Mouse (Mus musculus): Measurements from ENCODE around the gene Gm49776. TPM values are rescaled to one million over a fixed set of nuclear protein-coding genes. Genes with fewer than 3 reads are reported as not detected.

Gm49776 gene
- polyA plus RNA-seq, 1 experiment, result not detected

DNA sequence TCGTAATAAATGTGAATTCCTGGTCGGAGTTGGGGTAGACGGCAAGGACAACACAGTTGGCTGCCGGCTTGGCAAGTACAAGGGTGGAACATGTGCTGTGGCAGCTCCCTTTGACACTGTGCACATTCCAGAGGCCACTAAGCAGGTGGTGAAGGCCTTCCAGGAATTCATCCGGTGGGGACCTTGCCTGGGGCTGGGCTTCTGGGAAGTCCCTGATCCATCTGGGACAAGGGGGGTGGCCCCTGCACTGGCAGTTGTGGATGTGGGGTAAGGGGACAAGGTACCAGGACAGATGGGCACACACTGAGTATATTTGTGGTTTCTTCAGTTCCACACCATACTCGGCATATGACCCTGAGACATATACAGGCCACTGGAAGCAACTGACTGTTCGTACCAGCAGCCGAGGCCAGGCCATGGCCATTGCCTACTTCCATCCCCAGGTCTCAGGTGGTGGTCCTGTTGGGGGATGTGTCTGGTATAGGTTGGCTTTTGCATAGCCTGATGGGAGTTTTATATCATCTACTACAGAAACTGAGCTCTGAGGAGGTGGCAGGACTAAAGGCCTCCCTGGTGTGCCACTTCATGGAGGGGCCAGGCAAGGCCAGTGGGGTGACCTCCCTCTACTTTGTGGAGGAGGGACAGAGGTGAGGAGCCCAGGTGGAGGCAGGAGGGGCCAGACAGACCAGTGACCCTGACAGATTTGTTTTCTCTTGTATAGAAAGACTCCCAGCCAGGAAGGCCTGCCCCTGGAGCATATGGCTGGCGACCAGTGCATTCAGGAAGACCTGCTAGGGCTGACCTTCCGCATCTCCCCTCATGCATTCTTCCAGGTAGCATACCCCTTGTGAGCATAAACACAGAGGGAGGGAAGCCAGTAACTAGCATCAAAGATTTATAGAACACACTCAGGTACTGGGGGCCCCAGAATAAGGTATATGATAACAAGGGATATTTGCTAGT, 7.0 kb downstream of the Gm49776 start:
- TF ChIP-seq GATA1 (IDR thresholded peaks at IDR 0.05; ENCODE audit: low read length), result no peak
- TF ChIP-seq TAL1 (IDR thresholded peaks at IDR 0.05; ENCODE audit: low read length), result no peak
- Histone ChIP-seq H3K4me1 (ENCODE audit: control insufficient read depth) (peaks cover 63% of the 10 kb centered on the region), H3K27me3 (ENCODE audit: control insufficient read depth) (no peaks in the 10 kb centered on the region), H3K36me3 (ENCODE audit: control insufficient read depth) (peaks cover 80% of the 10 kb centered on the region), H3K4me3 (replicated peaks) (peak overlapping the region; percentile 79), H3K9me3 (ENCODE audit: control insufficient read depth, low read length) (no peaks in the 10 kb centered on the region)

- Histone ChIP-seq H3K36me3 (ENCODE audit: control insufficient read depth) (peaks cover 80% of the 10 kb centered on the region), H3K27me3 (ENCODE audit: control insufficient read depth) (no peaks in the 10 kb centered on the region), H3K4me1 (ENCODE audit: control insufficient read depth) (peaks cover 67% of the 10 kb centered on the region), H3K9me3 (ENCODE audit: control insufficient read depth, low read length) (no peaks in the 10 kb centered on the region), H3K4me3 (replicated peaks) (peak overlapping the region; percentile 79)
- TF ChIP-seq GATA1 (IDR thresholded peaks at IDR 0.05; ENCODE audit: low read length) (no peak), TAL1 (IDR thresholded peaks at IDR 0.05; ENCODE audit: low read length) (no peak)
Measured at GRCm38 (mm10) chr16:18250231-18250630, 7.9 kb downstream of the Gm49776 start.

- H3K9me3 ChIP-seq (ENCODE audit: control insufficient read depth, low read length), result no peaks in the 10 kb centered on the region
- no peaks in the 10 kb centered on the region for H3K27me3 ChIP-seq (ENCODE audit: control insufficient read depth)
- peaks cover 69% of the 10 kb centered on the region for H3K4me1 ChIP-seq (ENCODE audit: control insufficient read depth)
- TF ChIP-seq GATA1 (IDR thresholded peaks at IDR 0.05; ENCODE audit: low read length) (no peak), TAL1 (IDR thresholded peaks at IDR 0.05; ENCODE audit: low read length) (no peak)
- H3K4me3 ChIP-seq (replicated peaks), result peak overlapping the region; percentile 79
- peaks cover 80% of the 10 kb centered on the region for H3K36me3 ChIP-seq (ENCODE audit: control insufficient read depth)
Measured at GRCm38 (mm10) chr16:18249364-18249967, 8.7 kb downstream of the Gm49776 start.

DNA sequence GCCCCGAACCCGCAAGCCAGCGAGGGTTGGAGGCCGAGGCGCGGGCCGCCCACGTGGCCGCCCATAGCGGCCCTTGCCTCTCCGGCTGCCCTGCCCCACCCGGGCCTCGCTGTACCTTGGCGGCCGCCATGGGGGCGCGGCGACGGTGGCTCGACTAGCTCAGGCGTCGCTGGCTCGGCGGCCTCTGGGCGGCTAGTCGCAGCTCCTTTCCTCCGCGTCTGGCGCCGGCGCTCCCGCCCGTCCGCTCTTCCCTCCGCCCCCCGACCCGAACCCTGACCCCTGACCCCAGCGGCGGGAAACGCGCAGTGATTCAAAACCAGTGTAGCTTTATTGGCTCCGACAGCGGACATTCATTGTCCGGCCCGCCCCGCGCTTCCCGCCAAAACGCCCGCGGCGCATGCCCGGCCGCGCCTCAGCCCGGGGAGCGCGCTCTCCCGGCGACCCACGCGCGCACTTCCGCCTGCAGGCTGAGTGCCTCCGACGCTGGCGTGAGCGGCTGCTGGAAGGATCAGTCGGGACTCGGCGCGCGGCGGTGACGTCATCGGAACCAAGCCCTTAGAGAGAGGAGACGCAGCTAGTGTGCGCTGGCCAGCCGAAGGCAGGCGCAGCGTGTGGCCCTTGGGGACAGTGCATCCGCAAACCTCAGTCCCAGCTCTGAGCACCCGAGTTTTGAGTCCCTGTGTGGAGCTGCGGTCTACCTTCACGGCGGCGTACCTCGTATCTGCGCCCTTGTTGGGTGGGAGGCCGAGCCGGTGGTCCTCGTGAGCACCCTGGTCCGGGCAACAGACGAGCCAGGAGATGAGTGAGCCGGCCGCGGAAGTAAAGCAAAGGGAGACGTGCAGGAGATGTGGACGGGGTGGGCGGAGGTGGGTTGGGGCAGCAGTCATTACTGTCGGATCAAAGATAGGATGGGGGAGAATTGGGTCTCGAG, 9.4 kb downstream of the Gm49776 start, which contains the start of the genes Trmt2a and Ranbp1:
Gene Trmt2a (plus strand): TSS at position 247 of the 931 bp plus-strand sequence.
Gene Ranbp1 (minus strand): TSS at position 300 of the 931 bp plus-strand sequence.
- TF ChIP-seq TAL1 (IDR thresholded peaks at IDR 0.05; ENCODE audit: low read length) (no peak), GATA1 (IDR thresholded peaks at IDR 0.05; ENCODE audit: low read length) (no peak)
- H3K4me1 ChIP-seq (ENCODE audit: control insufficient read depth), result peaks cover 63% of the 10 kb centered on the region
- H3K4me3 ChIP-seq (replicated peaks), result peak within 1 kb of the TSS; percentile 79
- no peaks in the 10 kb centered on the region for H3K9me3 ChIP-seq (ENCODE audit: control insufficient read depth, low read length)
- H3K27me3 ChIP-seq (ENCODE audit: control insufficient read depth), result no peaks in the 10 kb centered on the region
- H3K36me3 ChIP-seq (ENCODE audit: control insufficient read depth), result peaks cover 80% of the 10 kb centered on the region

- Histone ChIP-seq H3K4me1 (ENCODE audit: control insufficient read depth) (peaks cover 60% of the 10 kb centered on the region), H3K9me3 (ENCODE audit: control insufficient read depth, low read length) (no peaks in the 10 kb centered on the region), H3K4me3 (replicated peaks) (peak overlapping the region; percentile 79), H3K27me3 (ENCODE audit: control insufficient read depth) (no peaks in the 10 kb centered on the region), H3K36me3 (ENCODE audit: control insufficient read depth) (peaks cover 80% of the 10 kb centered on the region)
- TF ChIP-seq TAL1 (IDR thresholded peaks at IDR 0.05; ENCODE audit: low read length) (no peak), GATA1 (IDR thresholded peaks at IDR 0.05; ENCODE audit: low read length) (no peak)
Measured at GRCm38 (mm10) chr16:18247521-18248399, 10.4 kb downstream of the Gm49776 start.

- H3K9me3 ChIP-seq (ENCODE audit: control insufficient read depth, low read length), result no peaks in the 10 kb centered on the region
- H3K27me3 ChIP-seq (ENCODE audit: control insufficient read depth), result peaks cover under 1% of the 10 kb centered on the region
- H3K4me3 ChIP-seq (replicated peaks), result no peak overlapping the region
- TF ChIP-seq GATA1 (IDR thresholded peaks at IDR 0.05; ENCODE audit: low read length), result no peak
- TF ChIP-seq TAL1 (IDR thresholded peaks at IDR 0.05; ENCODE audit: low read length), result no peak
- H3K36me3 ChIP-seq (ENCODE audit: control insufficient read depth), result peaks cover 98% of the 10 kb centered on the region
- H3K4me1 ChIP-seq (ENCODE audit: control insufficient read depth), result peaks cover 22% of the 10 kb centered on the region
Measured at GRCm38 (mm10) chr16:18241581-18241980, 16.5 kb downstream of the Gm49776 start.

GRCm38 (mm10) chr16:18236676-18237501, 21.2 kb downstream of the Gm49776 start:
- H3K4me3 ChIP-seq (replicated peaks), result no peak overlapping the region
- TF ChIP-seq TAL1 (IDR thresholded peaks at IDR 0.05; ENCODE audit: low read length) (no peak), GATA1 (IDR thresholded peaks at IDR 0.05; ENCODE audit: low read length) (no peak)
- H3K9me3 ChIP-seq (ENCODE audit: control insufficient read depth, low read length), result no peaks in the 10 kb centered on the region
- H3K36me3 ChIP-seq (ENCODE audit: control insufficient read depth), result peaks cover 57% of the 10 kb centered on the region
- peaks cover 35% of the 10 kb centered on the region for H3K4me1 ChIP-seq (ENCODE audit: control insufficient read depth)
- H3K27me3 ChIP-seq (ENCODE audit: control insufficient read depth), result peaks cover 38% of the 10 kb centered on the region

All from erythroblast, embryonic 14.5 days (primary cell).